Mouse (Mus musculus) forebrain, postnatal 0 days (tissue): ENCODE measurements around the gene Pcif1. TPM values are rescaled to one million over a fixed set of nuclear protein-coding genes. Genes with fewer than 3 reads are reported as not detected.

Experiments used
- ATAC-seq: fragments of 200-750 bp; cut with Nextera tagmentation; 2 replicates; pipeline ENCODE4 v1.8.0; 2017; ENCODE audit warnings: mild to moderate bottlenecking, moderate library complexity
- DNase-seq: peaks from one replicate; pipeline ENCODE4 v3.0.0-alpha.2; 2015
- H3K27ac ChIP-seq: fragments of 300-500 bp; sonication (generic); 2 replicates; pipeline ENCODE4 v1.5.1; 2014; ENCODE audit warnings: low read depth, mild to moderate bottlenecking, antibody characterized with exemption, low read length, moderate library complexity, mixed read lengths
- H3K27me3 ChIP-seq: fragments of 300-500 bp; sonication (generic); 2 replicates; pipeline ENCODE4 v1.6.1; 2014; ENCODE audit warnings: mild to moderate bottlenecking, low read length, mixed read lengths; ENCODE audit not compliant: insufficient read depth
- H3K36me3 ChIP-seq: fragments of 300-500 bp; sonication (generic); 2 replicates; pipeline ENCODE4 v1.6.1; 2014; ENCODE audit warnings: mild to moderate bottlenecking, moderate library complexity; ENCODE audit not compliant: insufficient read depth
- H3K4me1 ChIP-seq: fragments of 300-500 bp; sonication (generic); 2 replicates; pipeline ENCODE4 v1.6.1; 2014; ENCODE audit warnings: antibody characterized with exemption; ENCODE audit not compliant: insufficient read depth
- H3K4me2 ChIP-seq: fragments of 300-500 bp; sonication (generic); 2 replicates; pipeline ENCODE4 v1.6.1; 2014; ENCODE audit warnings: low read depth, mild to moderate bottlenecking, moderate library complexity
- H3K4me3 ChIP-seq: fragments of 300-500 bp; sonication (generic); 2 replicates; pipeline ENCODE4 v1.5.1; 2014; ENCODE audit warnings: low read depth, low read length, mixed read lengths
- H3K9ac ChIP-seq: fragments of 300-500 bp; sonication (generic); 2 replicates; pipeline ENCODE4 v1.6.1; 2014; ENCODE audit warnings: mild to moderate bottlenecking
- H3K9me3 ChIP-seq: fragments of 300-500 bp; sonication (generic); 2 replicates; pipeline ENCODE4 v1.6.1; 2016; ENCODE audit warnings: low read length
- CTCF ChIP-seq: sonication (generic); IDR thresholded peaks from 2 replicates; pipeline ENCODE4 v1.5.1; 2016; ENCODE audit warnings: antibody characterized with exemption, control low read depth, low read depth
- WGBS: fragments of 180-500 bp; shearing (Covaris S2); extraction: QIAGEN DNeasy Blood & Tissue Kit; methylation state at CpG from one replicate; pipeline ENCODE4 v1.1.7; 2014; 5-methylcytosine and 5-hydroxymethylcytosine counted together
- polyA plus RNA-seq: library from polyadenylated mRNA; unstranded; fragments of >200 nt; fragmentation: Nextera tagmentation; extraction: Ambion mirVana; gene quantifications from 2 replicates; pipeline ENCODE4 v1.2.1, GENCODE M21; 2015
- total RNA-seq: library from RNA; depleted of rRNA; stranded (reverse); fragments of >200 nt; gene quantifications from 2 replicates; pipeline ENCODE4 v1.2.3, GENCODE M21; 2014; rRNA removed

The Pcif1 gene
- total RNA-seq (67.3 and 82.2 TPM in 2 replicates), polyA plus RNA-seq (104 and 115 TPM in 2 replicates)

DNA sequence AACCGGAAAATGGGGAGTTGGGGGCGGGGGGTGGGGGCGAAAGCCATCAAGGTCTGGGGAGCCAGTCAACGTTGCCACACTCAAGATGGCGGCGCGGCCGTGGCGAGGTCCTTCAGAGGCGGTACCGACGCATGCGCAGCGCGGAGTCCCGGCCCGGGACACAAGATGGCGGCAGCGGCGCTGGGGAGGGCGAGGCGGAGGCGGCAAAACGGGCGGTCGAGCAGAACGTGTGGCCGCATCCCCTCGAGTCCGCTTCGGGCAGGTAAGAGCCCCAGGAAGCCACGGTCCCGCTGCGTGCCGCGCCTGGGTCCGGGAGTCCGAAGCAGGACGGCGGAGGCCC is at the start of gene Pcif1:
Pcif1 (plus strand) TSS at position 77 of the 340 bp plus-strand sequence.
- peak within 1 kb of the TSS; percentile 94 for H3K4me2 ChIP-seq
- H3K4me3 ChIP-seq, result peak within 1 kb of the TSS; percentile 94
- H3K9me3 ChIP-seq, result no peaks in the 10 kb centered on the region
- peaks cover 16% of the 10 kb centered on the region for H3K36me3 ChIP-seq
- no peaks in the 10 kb centered on the region for H3K27me3 ChIP-seq
- peak; percentile 43 for TF ChIP-seq CTCF
- under 1% methylated on average over 37 of the region's 40 CpGs for WGBS
- H3K9ac ChIP-seq, result peak within 1 kb of the TSS; percentile 100
- H3K4me1 ChIP-seq, result peaks cover 15% of the 10 kb centered on the region
- ATAC-seq (peak; percentile 93), DNase-seq (peak; percentile 96)
- peak within 1 kb of the TSS; percentile 100 for H3K27ac ChIP-seq

DNA sequence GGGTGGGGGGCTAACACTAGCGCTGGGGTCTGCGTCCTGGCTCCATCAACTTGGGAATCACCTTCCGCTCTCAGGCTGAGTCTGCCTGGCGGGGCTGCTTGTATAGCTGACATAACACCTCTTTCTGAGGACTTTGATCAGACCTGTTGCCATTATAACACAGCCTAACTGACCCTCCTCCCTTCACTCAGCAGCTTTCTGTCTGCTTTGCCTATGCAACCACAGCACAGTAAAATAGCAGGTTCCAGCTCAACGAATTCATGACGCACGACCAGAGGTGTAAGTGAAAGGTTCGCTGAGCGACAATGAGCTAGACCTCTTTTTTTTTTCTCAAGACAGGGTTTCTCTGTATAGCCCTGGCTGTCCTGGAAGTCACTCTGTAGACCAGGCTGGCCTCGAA is 48.1 kb upstream of the Pcif1 start:
- TF ChIP-seq CTCF, result no peak
- 88% methylated on average over 10 of the region's 10 CpGs for WGBS
- H3K9me3 ChIP-seq, result no peaks in the 10 kb centered on the region

DNA sequence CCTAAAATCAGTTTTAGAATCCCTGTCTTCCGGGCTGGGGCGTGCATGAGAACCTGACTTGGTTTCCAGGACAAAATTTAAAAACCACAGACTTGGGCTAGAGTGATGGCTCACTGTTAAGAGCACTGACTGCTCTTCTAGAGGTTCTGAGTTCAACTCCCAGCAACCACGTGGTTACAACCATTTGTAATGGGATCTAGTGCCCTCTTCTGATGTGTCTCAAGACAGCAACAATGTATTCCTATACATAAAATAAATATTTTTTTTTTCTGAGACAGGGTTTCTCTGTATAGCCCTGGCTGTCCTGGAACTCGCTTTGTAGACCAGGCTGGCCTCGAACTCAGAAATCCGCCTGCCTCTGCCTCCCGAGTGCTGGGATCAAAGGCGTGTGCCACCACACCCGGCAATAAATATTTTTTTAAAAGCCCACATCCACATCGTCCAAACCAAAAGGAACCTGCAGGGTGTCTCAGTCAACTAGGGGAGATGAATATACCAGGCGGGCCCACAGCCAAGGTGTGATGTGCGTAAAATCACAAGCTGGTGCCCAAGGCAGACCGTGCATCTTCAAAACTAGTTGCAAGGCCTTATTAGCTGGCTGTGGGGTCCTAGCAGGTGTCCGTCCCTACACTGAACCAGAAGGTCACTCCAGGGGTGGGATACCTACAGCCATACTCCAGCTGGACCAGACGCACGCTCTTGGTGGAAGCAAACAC is 46.9 kb upstream of the Pcif1 start:
- 65% methylated on average over 16 of the region's 16 CpGs for WGBS
- H3K9me3 ChIP-seq, result no peaks in the 10 kb centered on the region
- H3K4me2 ChIP-seq, result peak overlapping the region; percentile 98
- H3K27me3 ChIP-seq, result no peaks in the 10 kb centered on the region
- peaks cover 11% of the 10 kb centered on the region; the same call in 1 of the 2 replicates for H3K4me1 ChIP-seq
- H3K9ac ChIP-seq, result peak overlapping the region; percentile 70
- ATAC-seq (no peak; the same call in 1 of the 2 replicates), DNase-seq (no peak)
- peak overlapping the region; percentile 87 for H3K27ac ChIP-seq
- H3K4me3 ChIP-seq, result peak overlapping the region; percentile 64
- H3K36me3 ChIP-seq, result peaks cover 20% of the 10 kb centered on the region
- TF ChIP-seq CTCF, result no peak

More for the DNA sequence above, 48.1 kb upstream of the Pcif1 start:
- H3K4me3 ChIP-seq, result no peak overlapping the region
- no peak overlapping the region for H3K27ac ChIP-seq
- DNase-seq, result no peak
- H3K4me1 ChIP-seq, result peaks cover 11% of the 10 kb centered on the region; the same call in 1 of the 2 replicates
- no peak overlapping the region for H3K9ac ChIP-seq
- no peak overlapping the region for H3K4me2 ChIP-seq
- peaks cover 21% of the 10 kb centered on the region for H3K36me3 ChIP-seq
- no peak for ATAC-seq
- no peaks in the 10 kb centered on the region for H3K27me3 ChIP-seq

DNA sequence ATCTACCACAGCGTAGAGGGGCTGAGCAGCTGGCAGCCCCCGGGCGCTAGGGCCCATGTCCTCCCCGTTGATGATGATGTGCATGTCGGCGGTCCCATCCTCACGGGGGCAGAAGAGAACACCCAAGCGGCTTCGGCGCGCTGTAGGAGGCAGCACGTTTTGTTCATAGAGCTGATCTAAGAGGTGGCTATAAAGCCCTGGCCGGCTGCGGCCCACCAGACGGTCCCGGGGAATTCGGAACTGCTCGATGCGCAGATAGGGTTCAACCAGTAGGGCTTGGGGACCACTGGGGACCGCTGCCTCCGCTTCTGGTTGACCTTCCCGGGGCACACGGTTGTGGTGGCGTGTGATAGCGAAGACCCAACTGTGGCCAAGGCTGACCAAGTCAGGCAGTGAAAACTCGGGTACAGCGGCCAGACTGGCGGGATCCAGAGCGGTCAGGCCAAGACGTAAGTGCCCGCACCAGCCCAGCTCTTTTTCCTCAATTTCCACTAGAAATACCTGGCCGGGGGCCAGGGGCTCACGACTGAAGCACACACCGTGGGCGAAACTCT is 46.3 kb upstream of the Pcif1 start, which contains the start of gene Ctsa:
Ctsa (plus strand) TSS at position 126 of the 554 bp plus-strand sequence.
- peak; percentile 79 for TF ChIP-seq CTCF
- Histone ChIP-seq H3K9ac (peak within 1 kb of the TSS; percentile 70), H3K27ac (peak within 1 kb of the TSS; percentile 87), H3K4me3 (peak within 1 kb of the TSS; percentile 64), H3K4me2 (peak within 1 kb of the TSS; percentile 98), H3K4me1 (peaks cover 11% of the 10 kb centered on the region; the same call in 1 of the 2 replicates), H3K36me3 (peaks cover 17% of the 10 kb centered on the region), H3K9me3 (no peaks in the 10 kb centered on the region), H3K27me3 (no peaks in the 10 kb centered on the region)
- 1% methylated on average over 35 of the region's 35 CpGs for WGBS
- DNase-seq, result peak; percentile 85
- ATAC-seq, result peak; percentile 92

DNA sequence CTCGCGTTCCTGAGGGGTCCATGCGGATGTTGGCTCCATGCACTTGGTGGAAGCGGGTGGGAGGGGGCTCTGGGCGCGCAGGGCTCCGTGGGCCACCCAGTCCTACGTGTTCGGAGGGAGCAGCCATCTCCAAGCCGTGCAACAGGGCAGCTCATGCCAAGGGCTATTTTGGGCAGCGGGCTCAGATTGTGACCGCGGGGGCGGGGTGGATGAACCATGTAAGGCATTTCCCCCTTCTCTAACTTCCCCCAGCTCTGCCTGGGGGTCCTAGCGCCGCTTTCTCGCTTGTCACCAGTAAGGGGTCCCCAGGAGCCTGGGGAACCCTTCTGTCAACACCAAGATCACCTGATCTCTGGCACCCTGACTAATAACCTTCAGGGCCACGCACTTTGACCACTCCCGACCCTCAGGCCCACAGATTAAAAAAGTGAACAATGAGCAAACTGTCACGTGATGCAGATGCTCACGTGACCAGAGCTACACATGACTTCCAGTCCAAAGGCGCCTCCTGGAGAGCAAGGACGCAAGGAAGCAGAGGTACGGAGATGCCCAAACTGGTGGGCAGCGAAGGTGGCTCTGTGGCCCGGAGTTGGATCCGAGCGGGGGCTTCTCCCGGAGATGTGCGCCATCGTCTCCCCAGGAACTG is 45.7 kb upstream of the Pcif1 start, which contains the start of gene Neurl2:
Neurl2 (minus strand) TSS at position 143 of the 646 bp plus-strand sequence.
- peak within 1 kb of the TSS; percentile 64 for H3K4me3 ChIP-seq
- peak within 1 kb of the TSS; percentile 70 for H3K9ac ChIP-seq
- ATAC-seq (peak; percentile 77), DNase-seq (peak; percentile 96)
- TF ChIP-seq CTCF, result peak; percentile 24; the same call in 1 of the 2 replicates
- 2% methylated on average over 31 of the region's 31 CpGs for whole genome bisulfite sequencing
- peak within 1 kb of the TSS; percentile 87 for H3K27ac ChIP-seq
- peaks cover 11% of the 10 kb centered on the region; the same call in 1 of the 2 replicates for H3K4me1 ChIP-seq
- no peaks in the 10 kb centered on the region for H3K27me3 ChIP-seq
- peak within 1 kb of the TSS; percentile 98 for H3K4me2 ChIP-seq
- H3K36me3 ChIP-seq, result peaks cover 18% of the 10 kb centered on the region; the same call in 1 of the 2 replicates
- no peaks in the 10 kb centered on the region for H3K9me3 ChIP-seq

DNA sequence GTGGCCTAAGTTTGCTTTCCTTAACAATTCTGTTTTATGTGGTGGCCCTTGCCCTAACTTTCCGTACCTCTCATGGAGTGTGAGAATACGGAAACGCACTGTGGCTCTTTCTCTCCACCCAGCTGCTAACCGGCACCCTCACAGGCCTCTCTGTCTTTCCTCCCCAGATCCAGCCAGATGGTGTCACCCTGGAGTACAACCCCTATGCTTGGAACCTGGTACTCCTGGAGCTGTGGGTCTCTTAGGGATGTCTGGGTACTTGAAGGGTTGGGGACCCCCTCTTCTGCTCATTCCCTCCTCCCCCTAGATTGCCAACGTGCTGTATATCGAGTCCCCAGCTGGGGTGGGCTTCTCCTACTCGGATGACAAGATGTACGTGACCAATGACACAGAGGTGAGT is 44.6 kb upstream of the Pcif1 start:
- TF ChIP-seq CTCF, result peak; percentile 11; the same call in 1 of the 2 replicates
- WGBS, result 46% methylated on average over 8 of the region's 8 CpGs
- Histone ChIP-seq H3K4me1 (peaks cover 11% of the 10 kb centered on the region; the same call in 1 of the 2 replicates), H3K4me3 (peak overlapping the region; percentile 64), H3K27me3 (no peaks in the 10 kb centered on the region), H3K9me3 (no peaks in the 10 kb centered on the region), H3K36me3 (peaks cover 28% of the 10 kb centered on the region), H3K9ac (peak overlapping the region; percentile 70), H3K27ac (no peak overlapping the region), H3K4me2 (peak overlapping the region; percentile 98)
- DNase-seq (no peak), ATAC-seq (no peak)
